Mouse (Mus musculus): ENCODE data around the gene Alpk1. TPM values are rescaled to one million over a fixed set of nuclear protein-coding genes. Genes with fewer than 3 reads are reported as not detected.

The Alpk1 gene
- polyA plus RNA-seq, 1 experiment = 1.8 TPM

DNA sequence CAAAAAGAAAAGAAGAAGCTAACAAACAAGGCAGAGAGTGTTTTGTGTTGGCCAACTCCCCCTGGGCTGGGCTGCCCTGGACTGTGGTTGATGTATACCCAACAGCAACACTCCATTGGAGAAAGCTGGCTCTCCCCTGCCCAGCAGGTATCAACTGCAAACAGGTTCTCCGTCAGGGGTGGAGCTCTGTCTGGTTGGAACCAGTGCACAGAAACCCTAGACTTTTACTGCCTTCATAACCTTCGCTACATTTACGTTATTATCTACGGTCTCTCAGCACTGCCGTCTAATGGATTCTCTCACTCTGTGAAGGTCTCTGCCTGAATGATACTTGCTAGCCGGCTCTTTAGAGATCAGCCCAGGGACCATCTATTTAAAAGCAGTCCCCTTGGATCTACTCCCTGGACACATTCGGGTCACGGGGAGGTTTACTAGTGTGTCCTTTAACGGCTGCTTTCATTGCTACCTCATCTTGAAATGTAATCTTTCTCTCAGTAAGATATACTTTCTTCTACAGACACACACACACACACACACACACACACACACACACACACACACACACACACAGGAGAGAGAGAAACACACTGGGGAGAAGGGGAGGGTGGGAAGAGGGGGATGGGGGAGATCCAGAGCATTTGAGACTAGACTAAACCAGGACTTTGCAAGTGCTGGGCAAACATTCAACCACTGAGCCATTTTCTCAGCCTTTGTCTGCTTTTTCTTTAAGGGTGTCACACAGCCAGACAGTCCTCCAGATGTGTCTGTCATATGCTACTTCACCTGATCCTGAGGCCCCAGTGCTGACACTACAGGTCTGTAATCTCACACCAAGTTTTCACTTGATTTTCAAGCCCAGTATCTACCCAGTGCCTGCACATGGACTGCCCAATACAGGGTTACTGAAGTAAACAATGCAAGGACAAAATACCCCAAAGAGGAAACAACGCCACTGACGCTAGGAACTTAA, 38.7 kb upstream of the Alpk1 start:
- Histone ChIP-seq H3K36me3 (ENCODE audit: control insufficient read depth, insufficient read depth, low read length) (peaks cover 36% of the 10 kb centered on the region), H3K4me1 (ENCODE audit: control insufficient read depth, insufficient read depth, insufficient read length, low read length) (peaks cover 2% of the 10 kb centered on the region; the same call in 1 of the 2 replicates), H3K27me3 (ENCODE audit: control insufficient read depth, insufficient read depth, low read length) (no peaks in the 10 kb centered on the region), H3K27ac (ENCODE audit: insufficient read depth, low read depth, low read length) (no peak overlapping the region), H3K4me3 (ENCODE audit: low read depth, low read length) (no peak overlapping the region)
- TF ChIP-seq POLR2A (IDR thresholded peaks at IDR 0.05; ENCODE audit: low read depth, low read length) (no peak), CTCF (IDR thresholded peaks at IDR 0.05; ENCODE audit: extremely low read depth, insufficient read length, insufficient replicate concordance, low read depth, low read length) (no peak)
- WGBS = 67% methylated on average over 11 of the region's 11 CpGs

GRCm38 (mm10) chr3:127817120-127817683, 36.9 kb upstream of the Alpk1 start:
- 84% methylated on average over 7 of the region's 7 CpGs for WGBS
- no peaks in the 10 kb centered on the region for H3K27me3 ChIP-seq (ENCODE audit: control insufficient read depth, insufficient read depth, low read length)
- H3K36me3 ChIP-seq (ENCODE audit: control insufficient read depth, insufficient read depth, low read length) = peaks cover 35% of the 10 kb centered on the region
- peaks cover 2% of the 10 kb centered on the region; the same call in 1 of the 2 replicates for H3K4me1 ChIP-seq (ENCODE audit: control insufficient read depth, insufficient read depth, insufficient read length, low read length)
- no peak overlapping the region for H3K4me3 ChIP-seq (ENCODE audit: low read depth, low read length)
- no peak overlapping the region for H3K27ac ChIP-seq (ENCODE audit: insufficient read depth, low read depth, low read length)
- TF ChIP-seq CTCF (IDR thresholded peaks at IDR 0.05; ENCODE audit: extremely low read depth, insufficient read length, insufficient replicate concordance, low read depth, low read length) = no peak
- TF ChIP-seq POLR2A (IDR thresholded peaks at IDR 0.05; ENCODE audit: low read depth, low read length) = no peak

- Histone ChIP-seq H3K36me3 (ENCODE audit: control insufficient read depth, insufficient read depth, low read length) (peaks cover 53% of the 10 kb centered on the region), H3K4me3 (ENCODE audit: low read depth, low read length) (no peak overlapping the region), H3K27me3 (ENCODE audit: control insufficient read depth, insufficient read depth, low read length) (no peaks in the 10 kb centered on the region), H3K4me1 (ENCODE audit: control insufficient read depth, insufficient read depth, insufficient read length, low read length) (no peaks in the 10 kb centered on the region), H3K27ac (ENCODE audit: insufficient read depth, low read depth, low read length) (no peak overlapping the region)
- TF ChIP-seq POLR2A (IDR thresholded peaks at IDR 0.05; ENCODE audit: low read depth, low read length) (no peak), CTCF (IDR thresholded peaks at IDR 0.05; ENCODE audit: extremely low read depth, insufficient read length, insufficient replicate concordance, low read depth, low read length) (no peak)
- 81% methylated on average over 7 of the region's 7 CpGs for WGBS
These were observed 28.8 kb upstream of the Alpk1 start for GRCm38 (mm10) chr3:127809103-127809502.

GRCm38 (mm10) chr3:127807846-127808245, 27.5 kb upstream of the Alpk1 start:
- no peaks in the 10 kb centered on the region for H3K27me3 ChIP-seq (ENCODE audit: control insufficient read depth, insufficient read depth, low read length)
- H3K36me3 ChIP-seq (ENCODE audit: control insufficient read depth, insufficient read depth, low read length) = peaks cover 47% of the 10 kb centered on the region
- 0 out of 2 replicates have a peak, but pooled peaks cover 2% of the 10 kb centered on the region for H3K4me1 ChIP-seq (ENCODE audit: control insufficient read depth, insufficient read depth, insufficient read length, low read length)
- H3K4me3 ChIP-seq (ENCODE audit: low read depth, low read length) = no peak overlapping the region
- no peak overlapping the region for H3K27ac ChIP-seq (ENCODE audit: insufficient read depth, low read depth, low read length)
- 81% methylated on average over 5 of the region's 5 CpGs for WGBS
- TF ChIP-seq POLR2A (IDR thresholded peaks at IDR 0.05; ENCODE audit: low read depth, low read length) (no peak), CTCF (IDR thresholded peaks at IDR 0.05; ENCODE audit: extremely low read depth, insufficient read length, insufficient replicate concordance, low read depth, low read length) (no peak)

DNA sequence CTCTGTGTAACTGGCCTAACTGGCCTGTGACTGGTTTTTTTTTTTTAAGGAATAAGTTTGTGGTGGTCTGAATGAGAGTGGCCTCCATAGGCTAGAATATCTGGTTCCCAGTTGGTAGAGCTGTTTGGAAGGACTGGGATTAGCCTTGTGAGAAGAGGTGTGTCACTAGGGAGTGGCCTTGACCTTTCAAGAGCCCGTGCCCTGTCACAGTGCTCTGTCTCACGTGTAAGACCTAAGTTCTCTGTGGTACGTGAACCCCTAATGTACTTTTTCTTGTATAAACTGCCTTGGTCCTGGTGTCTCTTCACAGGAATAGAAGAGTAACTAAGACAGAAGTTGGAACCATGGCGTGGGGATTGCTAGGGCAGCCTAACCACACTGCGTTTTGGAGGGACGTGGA, 25.7 kb upstream of the Alpk1 start:
- Histone ChIP-seq H3K27me3 (ENCODE audit: control insufficient read depth, insufficient read depth, low read length) (no peaks in the 10 kb centered on the region), H3K36me3 (ENCODE audit: control insufficient read depth, insufficient read depth, low read length) (peaks cover 37% of the 10 kb centered on the region), H3K27ac (ENCODE audit: insufficient read depth, low read depth, low read length) (no peak overlapping the region), H3K4me3 (ENCODE audit: low read depth, low read length) (no peak overlapping the region), H3K4me1 (ENCODE audit: control insufficient read depth, insufficient read depth, insufficient read length, low read length) (0 out of 2 replicates have a peak, but pooled peaks cover 2% of the 10 kb centered on the region)
- TF ChIP-seq POLR2A (IDR thresholded peaks at IDR 0.05; ENCODE audit: low read depth, low read length) = no peak
- no peak for TF ChIP-seq CTCF (IDR thresholded peaks at IDR 0.05; ENCODE audit: extremely low read depth, insufficient read length, insufficient replicate concordance, low read depth, low read length)
- WGBS = 82% methylated on average over 6 of the region's 6 CpGs

GRCm38 (mm10) chr3:127805071-127805470, 24.7 kb upstream of the Alpk1 start:
- no peak overlapping the region for H3K27ac ChIP-seq (ENCODE audit: insufficient read depth, low read depth, low read length)
- WGBS = 56% methylated on average over 12 of the region's 12 CpGs
- H3K27me3 ChIP-seq (ENCODE audit: control insufficient read depth, insufficient read depth, low read length) = no peaks in the 10 kb centered on the region
- H3K4me1 ChIP-seq (ENCODE audit: control insufficient read depth, insufficient read depth, insufficient read length, low read length) = 0 out of 2 replicates have a peak, but pooled peaks cover 2% of the 10 kb centered on the region
- H3K4me3 ChIP-seq (ENCODE audit: low read depth, low read length) = no peak overlapping the region
- H3K36me3 ChIP-seq (ENCODE audit: control insufficient read depth, insufficient read depth, low read length) = peaks cover 31% of the 10 kb centered on the region
- no peak for TF ChIP-seq CTCF (IDR thresholded peaks at IDR 0.05; ENCODE audit: extremely low read depth, insufficient read length, insufficient replicate concordance, low read depth, low read length)
- TF ChIP-seq POLR2A (IDR thresholded peaks at IDR 0.05; ENCODE audit: low read depth, low read length) = no peak

GRCm38 (mm10) chr3:127804439-127804838, 24.1 kb upstream of the Alpk1 start:
- H3K27ac ChIP-seq (ENCODE audit: insufficient read depth, low read depth, low read length) = no peak overlapping the region
- H3K36me3 ChIP-seq (ENCODE audit: control insufficient read depth, insufficient read depth, low read length) = peaks cover 27% of the 10 kb centered on the region
- TF ChIP-seq CTCF (IDR thresholded peaks at IDR 0.05; ENCODE audit: extremely low read depth, insufficient read length, insufficient replicate concordance, low read depth, low read length) (no peak), POLR2A (IDR thresholded peaks at IDR 0.05; ENCODE audit: low read depth, low read length) (no peak)
- 85% methylated on average over 4 of the region's 4 CpGs for WGBS
- H3K4me3 ChIP-seq (ENCODE audit: low read depth, low read length) = no peak overlapping the region
- 0 out of 2 replicates have a peak, but pooled peaks cover 2% of the 10 kb centered on the region for H3K4me1 ChIP-seq (ENCODE audit: control insufficient read depth, insufficient read depth, insufficient read length, low read length)
- H3K27me3 ChIP-seq (ENCODE audit: control insufficient read depth, insufficient read depth, low read length) = no peaks in the 10 kb centered on the region
